Mouse (Mus musculus): ENCODE results near the gene Atp6v1b1. TPM values are rescaled to one million over a fixed set of nuclear protein-coding genes. Genes with fewer than 3 reads are reported as not detected.
"Not testable (repeated sequence)": the region's sequence is repeated elsewhere in the genome, so short reads cannot be mapped to it uniquely, and the experiment has no call there.

The Atp6v1b1 gene
- total and polyA plus RNA-seq, 2 experiments from 2014 or later, result 0.19 to 0.53 TPM

DNA sequence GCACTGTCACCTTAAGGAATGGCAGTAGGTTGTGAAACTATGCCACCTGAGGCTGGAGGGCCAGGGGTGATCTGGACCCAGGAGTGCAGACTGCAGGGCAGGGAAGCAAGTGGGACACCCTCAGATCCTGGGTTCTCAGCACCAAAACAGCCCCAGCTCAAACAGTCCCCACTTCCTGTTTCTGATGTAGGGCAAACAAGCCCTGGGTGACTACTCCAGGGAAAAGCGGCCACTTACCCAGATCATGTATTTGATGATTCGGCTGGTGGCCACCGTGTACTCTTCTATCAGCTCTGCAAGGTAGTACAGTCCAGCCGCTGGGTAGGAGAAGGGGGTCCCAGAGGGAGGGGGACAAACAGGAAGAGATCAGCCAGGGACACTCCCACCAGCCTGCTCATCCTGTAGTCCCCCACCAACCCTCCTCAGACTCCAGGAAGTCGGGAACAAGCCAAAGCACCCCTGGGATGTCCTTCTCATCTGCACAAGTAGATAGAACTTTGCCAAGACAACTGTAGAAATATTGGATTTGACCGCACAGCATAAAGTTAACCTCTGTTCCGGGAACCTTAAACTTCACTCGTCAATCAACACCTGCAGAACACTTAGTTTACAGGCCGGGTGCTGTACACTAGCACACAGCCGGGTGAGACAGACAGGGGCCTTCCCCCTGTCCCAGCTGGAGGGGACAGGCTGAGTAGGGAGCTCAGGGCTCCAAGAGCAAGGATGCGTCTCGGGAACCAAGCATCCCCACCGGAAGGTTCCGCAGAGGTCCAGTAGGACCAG is 32.2 kb downstream of the Atp6v1b1 start:
- DNase-seq (peak; percentile 29), ATAC-seq (peak; percentile 30)
- WGBS, result 2% methylated on average over 14 of the region's 14 CpGs
- Histone ChIP-seq H3K9me3 (ENCODE audit: low read length) (no peaks in the 10 kb centered on the region), H3K4me1 (ENCODE audit: insufficient read depth) (peaks cover 9% of the 10 kb centered on the region; the same call in 1 of the 2 replicates), H3K4me3 (ENCODE audit: low read depth, low read length) (peak overlapping the region; percentile 95), H3K9ac (peak overlapping the region; percentile 86), H3K36me3 (ENCODE audit: insufficient read depth) (peaks cover 13% of the 10 kb centered on the region), H3K4me2 (ENCODE audit: low read depth) (peak overlapping the region; percentile 88), H3K27ac (ENCODE audit: low read depth, low read length) (peak overlapping the region; percentile 76), H3K27me3 (ENCODE audit: insufficient read depth, low read length) (no peaks in the 10 kb centered on the region)
- no peak for TF ChIP-seq CTCF (IDR thresholded peaks at IDR 0.05; ENCODE audit: low read depth)

DNA sequence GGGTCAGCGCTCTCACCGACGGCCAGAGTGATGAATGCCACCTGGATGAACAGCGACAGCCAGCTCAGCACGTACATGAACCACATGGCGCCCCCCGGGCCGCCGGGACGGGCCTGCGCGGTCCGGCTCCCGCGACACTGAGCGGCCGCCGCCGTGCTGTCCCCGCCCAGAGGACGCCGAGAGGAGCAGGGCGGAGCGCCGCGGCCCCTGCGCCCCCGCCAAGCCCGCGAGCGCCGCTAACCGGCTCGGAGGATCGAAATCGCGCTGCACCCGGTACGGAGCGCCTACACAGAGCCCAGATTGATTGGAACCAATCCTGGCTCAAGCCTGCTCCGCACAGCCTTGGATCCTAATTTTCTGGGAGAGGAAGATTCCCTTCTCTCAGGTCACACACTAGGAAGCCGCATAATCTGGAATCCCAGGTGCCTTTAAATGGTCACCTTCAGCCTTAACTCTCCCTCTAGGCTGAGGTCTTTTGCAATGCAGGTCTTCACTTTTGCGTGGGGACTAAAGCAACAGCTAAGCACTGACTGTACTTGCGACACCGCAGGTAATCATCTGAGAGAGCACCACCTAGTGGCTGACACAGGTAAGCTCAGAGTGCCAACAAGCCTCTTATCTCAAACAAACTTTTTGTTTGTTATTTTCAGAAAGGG is 33.0 kb downstream of the Atp6v1b1 start, which contains the start of gene Tex261:
Gene Tex261, minus strand, starts transcription at position 176 of the 656 bp plus-strand sequence.
- ATAC-seq, result peak; percentile 99
- WGBS, result under 1% methylated on average over 45 of the region's 45 CpGs
- peak within 1 kb of the TSS; percentile 95 for H3K4me3 ChIP-seq (ENCODE audit: low read depth, low read length)
- no peaks in the 10 kb centered on the region for H3K9me3 ChIP-seq (ENCODE audit: low read length)
- DNase-seq, result peak; percentile 94
- peak within 1 kb of the TSS; percentile 88 for H3K4me2 ChIP-seq (ENCODE audit: low read depth)
- peak within 1 kb of the TSS; percentile 76 for H3K27ac ChIP-seq (ENCODE audit: low read depth, low read length)
- peaks cover 9% of the 10 kb centered on the region; the same call in 1 of the 2 replicates for H3K4me1 ChIP-seq (ENCODE audit: insufficient read depth)
- H3K9ac ChIP-seq, result peak within 1 kb of the TSS; percentile 86
- H3K27me3 ChIP-seq (ENCODE audit: insufficient read depth, low read length), result no peaks in the 10 kb centered on the region
- TF ChIP-seq CTCF (IDR thresholded peaks at IDR 0.05; ENCODE audit: low read depth), result peak; percentile 75
- peaks cover 9% of the 10 kb centered on the region for H3K36me3 ChIP-seq (ENCODE audit: insufficient read depth)

DNA sequence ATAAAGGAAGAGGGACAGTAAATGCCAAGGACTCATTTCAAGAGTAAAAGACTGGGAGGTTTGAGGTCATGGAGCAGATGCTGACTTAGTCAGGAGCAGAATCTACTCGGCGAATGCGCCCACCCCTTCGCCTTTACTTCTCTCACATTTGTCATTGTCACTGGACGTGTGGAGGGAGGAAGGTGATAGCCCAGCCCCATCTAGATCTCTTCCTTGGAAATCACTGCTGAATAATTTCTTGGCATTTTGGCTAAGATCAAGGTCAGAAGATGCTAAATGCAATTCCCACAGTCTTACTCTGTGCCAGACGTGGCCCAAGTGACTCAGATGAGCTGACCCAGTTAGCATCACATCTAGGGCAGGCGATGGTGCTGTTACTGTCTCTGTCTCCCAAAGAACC is 35.5 kb downstream of the Atp6v1b1 start:
- no peak overlapping the region for H3K4me3 ChIP-seq (ENCODE audit: low read depth, low read length)
- H3K9me3 ChIP-seq (ENCODE audit: low read length), result no peaks in the 10 kb centered on the region
- no peak for DNase-seq
- H3K36me3 ChIP-seq (ENCODE audit: insufficient read depth), result no peaks in the 10 kb centered on the region
- ATAC-seq, result no peak
- WGBS, result 91% methylated on average over 7 of the region's 7 CpGs
- H3K27ac ChIP-seq (ENCODE audit: low read depth, low read length), result no peak overlapping the region
- no peaks in the 10 kb centered on the region for H3K27me3 ChIP-seq (ENCODE audit: insufficient read depth, low read length)
- no peak overlapping the region for H3K9ac ChIP-seq
- peaks cover 9% of the 10 kb centered on the region; the same call in 1 of the 2 replicates for H3K4me1 ChIP-seq (ENCODE audit: insufficient read depth)
- H3K4me2 ChIP-seq (ENCODE audit: low read depth), result no peak overlapping the region
- TF ChIP-seq CTCF (IDR thresholded peaks at IDR 0.05; ENCODE audit: low read depth), result no peak

DNA sequence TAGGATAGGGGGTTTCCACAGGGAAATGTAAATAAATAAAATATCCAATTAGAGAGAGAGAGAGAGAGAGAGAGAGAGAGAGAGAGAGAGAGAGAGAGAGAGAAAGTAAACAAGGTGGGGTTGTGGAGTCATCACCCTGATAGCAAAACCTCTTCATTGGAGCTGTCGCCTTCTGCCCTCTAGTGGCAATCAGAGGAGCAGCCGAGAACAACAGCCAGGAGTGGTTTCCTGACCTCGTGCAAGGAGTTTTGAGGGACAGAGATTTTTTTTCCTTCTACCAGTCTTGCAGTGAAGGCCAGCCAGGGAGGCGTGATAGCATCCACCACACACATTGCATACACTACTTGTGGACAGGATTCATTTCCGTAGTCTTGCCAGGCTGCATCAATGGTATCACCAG is 36.2 kb downstream of the Atp6v1b1 start:
- WGBS, result 8% methylated on average over 5 of the region's 5 CpGs
- H3K4me3 ChIP-seq (ENCODE audit: low read depth, low read length), result no peak overlapping the region

DNA sequence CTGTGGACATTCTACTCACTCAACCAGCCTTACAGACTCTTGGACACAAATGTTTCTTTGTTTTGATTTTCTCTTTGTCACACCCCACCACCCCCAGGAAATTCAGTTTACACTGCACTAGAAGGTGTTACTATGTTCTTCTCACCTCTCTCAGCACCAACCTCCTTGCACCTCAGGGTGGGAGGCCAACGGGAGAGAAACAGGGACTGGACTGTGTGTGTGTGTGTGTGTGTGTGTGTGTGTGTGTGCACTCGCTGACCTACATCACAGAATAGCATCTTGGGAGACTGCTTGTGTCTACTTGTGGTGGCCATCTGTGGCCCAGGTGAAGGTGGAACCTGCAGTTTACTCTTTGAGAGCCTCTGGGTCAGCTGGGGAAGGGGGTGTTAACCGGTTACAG is 43.6 kb downstream of the Atp6v1b1 start:
- Histone ChIP-seq H3K9ac (no peak overlapping the region), H3K4me2 (ENCODE audit: low read depth) (no peak overlapping the region), H3K9me3 (ENCODE audit: low read length) (no peaks in the 10 kb centered on the region), H3K27ac (ENCODE audit: low read depth, low read length) (no peak overlapping the region), H3K36me3 (ENCODE audit: insufficient read depth) (no peaks in the 10 kb centered on the region), H3K4me1 (ENCODE audit: insufficient read depth) (no peaks in the 10 kb centered on the region), H3K27me3 (ENCODE audit: insufficient read depth, low read length) (no peaks in the 10 kb centered on the region), H3K4me3 (ENCODE audit: low read depth, low read length) (no peak overlapping the region)
- ATAC-seq (no peak), DNase-seq (no peak)
- TF ChIP-seq CTCF (IDR thresholded peaks at IDR 0.05; ENCODE audit: low read depth), result no peak
- 93% methylated on average over 3 of the region's 3 CpGs for WGBS

More for the DNA sequence above, 36.2 kb downstream of the Atp6v1b1 start:
- DNase-seq, result peak; percentile 50
- TF ChIP-seq CTCF (IDR thresholded peaks at IDR 0.05; ENCODE audit: low read depth), result peak; percentile 78
- Histone ChIP-seq H3K4me1 (ENCODE audit: insufficient read depth) (peaks cover 7% of the 10 kb centered on the region; the same call in 1 of the 2 replicates), H3K36me3 (ENCODE audit: insufficient read depth) (no peaks in the 10 kb centered on the region), H3K9ac (no peak overlapping the region), H3K9me3 (ENCODE audit: low read length) (no peaks in the 10 kb centered on the region), H3K4me2 (ENCODE audit: low read depth) (no peak overlapping the region), H3K27ac (ENCODE audit: low read depth, low read length) (no peak overlapping the region), H3K27me3 (ENCODE audit: insufficient read depth, low read length) (no peaks in the 10 kb centered on the region)
- no peak for ATAC-seq

DNA sequence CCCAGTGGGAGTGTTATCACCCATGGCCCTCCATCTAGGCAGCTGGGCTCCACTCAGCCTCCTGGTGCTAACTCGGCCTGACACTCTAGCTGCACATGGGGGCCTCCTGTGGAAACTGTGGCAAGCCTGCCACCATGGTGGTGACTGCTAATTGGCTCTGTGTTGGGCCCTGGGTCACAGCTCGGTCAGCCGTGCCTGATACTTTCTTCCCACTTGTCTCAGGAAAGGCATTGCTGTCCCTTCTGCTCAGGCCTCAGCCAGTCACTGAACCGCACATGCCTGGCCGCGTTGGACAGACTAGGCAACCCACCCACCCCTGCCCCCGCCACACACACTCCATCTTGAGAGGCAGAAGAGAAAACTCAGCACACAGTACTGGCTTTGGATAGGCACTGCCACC is 45.8 kb downstream of the Atp6v1b1 start:
- 41% methylated on average over 7 of the region's 7 CpGs for WGBS
- no peak overlapping the region for H3K27ac ChIP-seq (ENCODE audit: low read depth, low read length)
- H3K9me3 ChIP-seq (ENCODE audit: low read length), result no peaks in the 10 kb centered on the region
- H3K4me2 ChIP-seq (ENCODE audit: low read depth), result no peak overlapping the region
- ATAC-seq, result no peak
- H3K36me3 ChIP-seq (ENCODE audit: insufficient read depth), result no peaks in the 10 kb centered on the region
- no peak for DNase-seq
- no peaks in the 10 kb centered on the region for H3K27me3 ChIP-seq (ENCODE audit: insufficient read depth, low read length)
- no peak overlapping the region for H3K4me3 ChIP-seq (ENCODE audit: low read depth, low read length)
- H3K4me1 ChIP-seq (ENCODE audit: insufficient read depth), result no peaks in the 10 kb centered on the region
- H3K9ac ChIP-seq, result no peak overlapping the region
- no peak for TF ChIP-seq CTCF (IDR thresholded peaks at IDR 0.05; ENCODE audit: low read depth)

DNA sequence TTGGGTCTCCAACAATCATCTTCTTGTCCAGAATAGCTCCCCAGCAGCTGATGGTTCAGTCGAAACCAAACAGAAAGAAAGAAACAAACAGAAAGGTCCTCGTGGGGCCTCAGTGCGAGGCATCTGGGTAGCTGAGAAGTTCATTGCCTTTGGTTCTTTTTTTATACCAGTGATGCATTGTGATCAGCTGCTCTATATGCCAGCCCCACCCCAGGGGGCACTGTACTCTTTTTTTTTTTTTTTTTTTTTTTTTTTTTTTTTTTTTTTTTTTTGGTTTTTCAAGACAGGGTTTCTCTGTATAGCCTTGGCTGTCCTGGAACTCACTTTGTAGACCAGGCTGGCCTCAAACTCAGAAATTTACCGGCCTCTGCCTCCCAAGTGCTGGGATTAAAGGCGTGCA is 47.7 kb downstream of the Atp6v1b1 start:
- not testable (repeated sequence) for H3K4me2 ChIP-seq (ENCODE audit: low read depth); ATAC-seq; DNase-seq; H3K4me3 ChIP-seq (ENCODE audit: low read depth, low read length); H3K27ac ChIP-seq (ENCODE audit: low read depth, low read length); H3K9me3 ChIP-seq (ENCODE audit: low read length); H3K4me1 ChIP-seq (ENCODE audit: insufficient read depth); H3K9ac ChIP-seq; H3K36me3 ChIP-seq (ENCODE audit: insufficient read depth); H3K27me3 ChIP-seq (ENCODE audit: insufficient read depth, low read length)
- WGBS, result 88% methylated on average over 5 of the region's 5 CpGs

Measured in forebrain, postnatal 0 days (tissue).